Mouse (Mus musculus) B cell, adult 2 months (primary cell): ENCODE results near the gene Ap1s2.

ENCODE experiments used
- DNase-seq, 2 experiments: peaks; one replicate each; pipeline ENCODE4 v3.0.0; 2022

Ap1s2 gene

DNA sequence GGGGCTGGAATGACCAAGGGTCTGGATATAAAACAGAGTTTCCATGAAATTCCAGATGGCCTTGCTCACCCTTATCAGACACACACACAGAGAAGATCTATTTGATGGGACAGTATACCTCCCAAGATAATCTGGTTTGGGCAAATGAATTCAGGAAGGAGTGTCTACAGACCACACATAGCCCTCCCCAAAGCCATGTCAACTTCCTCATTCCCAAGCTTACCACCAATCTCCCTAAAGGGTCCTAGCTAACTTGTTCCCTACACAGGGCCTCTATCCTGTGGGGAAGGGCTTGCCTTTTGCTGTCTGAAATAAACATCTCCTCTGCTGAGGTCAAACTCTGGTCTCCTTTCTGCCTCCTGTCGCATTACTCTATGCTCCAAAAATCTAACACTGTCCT, 72.3 kb downstream of the Ap1s2 start:
- no peak for DNase-seq

DNA sequence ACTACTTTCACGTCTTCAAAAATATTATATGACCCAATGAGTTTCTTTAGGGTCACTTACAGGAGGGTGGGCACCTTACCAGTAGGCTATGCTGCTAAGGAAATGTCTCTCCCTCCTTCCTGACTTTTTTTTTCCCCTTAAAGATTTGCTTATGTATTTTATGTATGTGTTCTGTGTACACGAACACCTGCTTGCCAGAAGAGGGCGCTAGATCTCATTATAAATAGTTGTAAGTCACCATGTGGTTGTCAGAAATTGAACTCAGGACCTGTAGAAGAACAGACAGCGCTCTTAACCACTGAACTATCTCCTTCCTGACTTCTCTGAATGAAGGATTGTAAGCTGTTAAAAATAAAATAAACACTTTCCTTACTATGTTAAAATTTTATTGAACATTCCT, 72.7 kb downstream of the Ap1s2 start:
- no peak for DNase-seq

DNA sequence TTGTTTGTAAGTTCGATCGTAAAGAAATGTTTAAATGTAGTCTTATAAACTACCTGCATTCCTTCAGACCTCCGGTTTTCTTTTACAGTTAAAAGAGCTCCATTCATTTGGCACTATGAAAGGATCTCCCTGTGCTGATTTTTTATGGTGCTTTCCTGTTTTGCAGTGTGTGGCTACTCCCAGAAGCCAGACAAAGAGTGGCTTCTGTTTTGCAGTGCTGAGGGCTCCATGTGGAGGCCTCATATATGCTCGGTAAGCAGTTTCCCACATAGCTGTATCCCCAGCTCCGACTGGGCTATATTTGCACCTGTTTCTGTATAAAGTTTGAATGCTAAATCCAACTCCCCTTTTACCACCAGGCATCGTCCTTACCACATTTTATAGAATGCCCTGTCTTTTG, 73.3 kb downstream of the Ap1s2 start:
- no peak for DNase-seq
